Mouse (Mus musculus) bone marrow macrophage, adult 2 months (primary cell): ENCODE results near the gene Etv3.

Experiments
- CTCF ChIP-seq: IDR thresholded peaks from 2 replicates; pipeline ENCODE4 v1.5.1; 2012; ENCODE audit warnings: low read depth, mild to moderate bottlenecking, low read length, moderate library complexity
- POLR2A ChIP-seq: IDR thresholded peaks from 2 replicates; pipeline ENCODE4 v1.6.1; 2012; ENCODE audit warnings: mild to moderate bottlenecking, low read depth, low read length, borderline replicate concordance

DNA sequence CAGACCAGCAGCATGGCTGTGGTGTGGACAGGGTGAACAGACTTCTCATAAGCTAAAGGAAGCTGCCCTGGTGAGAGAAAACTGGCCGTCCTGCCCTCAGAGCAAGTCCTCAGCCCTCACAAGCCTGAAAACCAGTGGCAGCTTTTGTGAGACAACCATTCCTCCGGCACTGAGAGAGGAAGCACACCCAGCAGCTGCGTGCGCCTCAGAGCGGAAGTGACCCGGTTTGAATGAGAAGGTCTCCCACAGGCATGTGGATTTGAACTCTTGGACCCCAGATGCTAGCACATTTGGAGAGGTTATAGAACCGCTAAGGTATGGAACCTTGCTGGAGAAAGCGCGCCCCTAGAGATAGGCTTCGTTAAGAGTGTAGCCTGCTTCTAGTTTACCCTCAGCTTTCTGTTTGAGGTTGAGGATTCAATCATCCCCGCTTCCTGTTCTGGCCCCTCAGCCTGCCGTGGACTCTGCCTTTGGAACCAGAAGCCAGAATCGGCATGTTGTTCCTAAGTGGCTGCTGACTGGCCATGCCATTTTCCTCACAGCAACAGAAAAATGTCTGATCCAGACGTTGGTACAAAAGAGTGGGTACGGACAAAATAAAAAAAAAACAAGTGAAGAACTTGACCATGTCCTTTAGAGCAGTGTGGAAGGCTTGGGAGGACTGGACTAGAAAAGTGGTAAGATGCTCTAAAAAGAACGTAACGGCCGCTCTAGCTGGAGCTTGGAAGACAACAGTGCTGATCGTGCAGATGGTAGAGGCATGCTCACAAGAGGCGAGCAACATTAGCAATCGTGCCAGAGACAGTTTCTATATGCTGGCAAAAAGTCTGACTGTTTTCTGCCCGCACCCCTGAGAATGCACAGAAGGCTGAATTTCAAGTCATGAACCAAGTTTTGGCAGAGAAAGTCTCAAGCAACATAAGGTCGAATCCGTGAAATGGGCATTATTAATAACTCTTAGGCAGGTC is 24.8 kb upstream of the Etv3 start:
- no peak for TF ChIP-seq CTCF
- no peak for TF ChIP-seq POLR2A
